Mouse (Mus musculus) heart, adult 9 months (tissue): ENCODE measurements around the gene Tldc1.
A peak's percentile ranks its signal among the peaks of the same experiment; 100 is the strongest.

ENCODE experiments used
- DNase-seq, 2 experiments: peaks; one replicate each; pipeline ENCODE4 v3.0.0; 2022; ENCODE audit warnings: low spot score in 2 of 2

The Tldc1 gene

GRCm38 (mm10) chr8:119776668-119777245, 1.5 kb downstream of the Tldc1 start:
- DNase-seq = peak in 1 of 2 experiments; percentile 13

DNA sequence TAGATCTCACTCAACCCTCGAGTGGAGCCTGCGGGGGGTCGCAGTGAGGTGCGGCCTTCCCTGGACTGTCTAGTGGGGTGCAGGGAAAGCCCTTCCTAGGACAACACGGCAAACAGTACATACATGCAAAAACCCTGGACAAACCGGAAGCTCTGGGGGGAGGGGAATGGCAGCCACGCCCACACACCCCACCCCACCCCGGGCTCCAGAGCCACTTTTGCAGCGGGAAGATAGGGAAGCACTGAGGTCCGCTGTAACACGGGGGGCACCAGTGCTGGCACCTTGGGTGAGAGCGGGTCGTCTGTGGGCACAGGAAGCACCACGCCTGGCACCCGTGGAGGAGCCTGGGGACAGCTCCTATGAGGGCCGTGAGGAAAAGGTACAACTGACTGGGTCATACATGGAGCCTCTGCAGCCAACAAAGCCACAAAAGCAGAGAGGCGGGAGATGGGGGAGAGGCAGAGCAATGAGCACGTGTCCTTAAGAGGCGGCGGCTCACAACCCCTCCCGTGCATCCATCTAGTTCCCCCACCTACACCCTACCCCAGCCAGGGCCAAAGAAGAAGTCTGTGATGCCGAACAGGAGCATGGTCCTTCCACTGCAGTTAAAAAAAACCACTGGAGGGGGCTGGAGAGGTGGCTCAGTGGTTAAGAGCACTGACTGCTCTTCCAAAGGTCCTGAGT, 12.3 kb downstream of the Tldc1 start:
- DNase-seq = no peak

GRCm38 (mm10) chr8:119765311-119765710, 12.9 kb downstream of the Tldc1 start:
- DNase-seq = no peak

DNA sequence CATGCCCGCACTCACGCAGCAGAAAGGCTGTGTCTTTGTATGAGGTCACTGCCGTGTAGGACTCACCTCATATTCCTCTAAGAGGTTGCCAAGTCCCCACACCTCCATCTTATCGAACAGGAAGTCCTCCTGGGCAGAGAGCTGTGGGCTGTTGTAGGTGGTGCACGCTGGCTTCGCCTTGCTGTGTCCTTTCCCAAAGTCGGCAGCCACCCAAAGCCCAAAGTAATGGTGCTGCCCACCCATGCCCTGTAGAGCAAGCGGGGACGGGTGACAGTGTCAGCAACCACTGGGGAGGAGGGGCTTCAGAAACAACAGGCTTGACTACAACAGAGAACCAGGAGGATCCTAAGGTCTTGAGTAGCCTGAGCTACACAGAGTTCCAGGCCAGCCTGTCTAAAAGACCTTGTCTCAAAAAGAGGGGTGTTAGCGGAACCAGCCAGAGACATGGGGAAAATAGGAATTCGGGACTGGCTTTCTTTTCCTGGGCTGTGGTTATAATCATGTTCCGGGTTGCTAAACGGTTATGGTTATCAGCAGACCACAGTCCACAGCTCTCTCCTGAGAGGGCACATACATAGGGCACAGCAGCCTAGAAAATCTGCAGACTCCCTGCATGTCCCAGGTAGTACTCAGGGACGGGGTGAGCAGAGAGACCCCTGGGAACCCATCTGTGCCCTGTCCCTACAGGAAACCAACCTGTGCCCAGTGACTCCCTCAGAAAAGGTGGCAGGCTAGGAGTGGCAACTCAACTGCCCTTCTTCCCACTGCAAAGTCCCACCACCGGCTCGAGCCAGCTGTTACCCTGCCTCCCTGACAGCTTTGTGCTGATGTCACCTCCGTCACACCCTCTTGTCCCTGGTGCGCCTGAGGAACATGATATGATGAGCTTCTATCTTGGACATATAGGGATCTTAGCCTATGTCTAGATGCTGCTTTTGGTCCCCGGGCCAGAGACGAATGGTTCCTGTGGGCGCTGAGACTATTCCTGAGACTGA, 15.7 kb downstream of the Tldc1 start:
- DNase-seq = no peak

DNA sequence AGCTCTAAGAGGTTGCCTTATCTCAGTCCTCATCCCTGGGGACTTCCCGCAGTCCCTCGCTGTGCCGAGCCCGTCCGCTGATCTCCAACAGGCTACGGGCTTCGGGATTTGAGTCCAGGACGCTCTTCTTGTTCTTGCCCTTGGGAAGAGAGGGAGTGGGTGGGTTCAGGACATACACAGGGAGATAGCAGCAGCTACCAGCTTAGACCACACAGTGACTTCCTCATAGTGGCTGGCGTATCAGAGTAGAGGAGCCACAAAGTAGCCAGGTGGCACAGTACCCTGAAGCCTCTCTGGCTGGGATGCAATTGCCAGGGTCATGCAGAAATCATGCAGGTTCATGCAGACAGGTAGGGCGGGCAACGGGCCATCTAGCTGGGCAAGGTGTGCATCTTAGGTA, 16.5 kb downstream of the Tldc1 start:
- no peak for DNase-seq

DNA sequence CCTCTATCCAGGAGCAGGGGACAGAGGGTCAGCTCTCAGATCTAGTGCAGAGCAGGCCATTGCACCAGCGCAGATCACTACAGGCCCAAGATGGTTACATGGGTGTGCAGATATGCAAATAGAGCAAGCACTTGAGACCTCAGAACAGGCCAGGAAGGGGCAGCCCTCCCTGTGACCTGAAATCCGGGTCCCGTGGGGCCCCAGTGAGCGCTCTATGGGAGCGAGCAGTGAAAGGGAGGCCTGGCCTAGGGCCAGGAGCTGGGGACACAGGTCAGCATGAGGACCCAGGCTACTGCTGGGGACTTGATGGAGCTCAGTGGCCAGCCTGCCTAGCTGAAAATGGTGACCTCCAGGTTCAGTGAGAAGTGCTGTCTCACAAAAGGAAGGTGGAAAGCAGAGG, 21.7 kb downstream of the Tldc1 start:
- peak in 1 of 2 experiments; percentile 34 for DNase-seq

- no peak for DNase-seq
Measured at GRCm38 (mm10) chr8:119756147-119756461, 22.1 kb downstream of the Tldc1 start.

DNA sequence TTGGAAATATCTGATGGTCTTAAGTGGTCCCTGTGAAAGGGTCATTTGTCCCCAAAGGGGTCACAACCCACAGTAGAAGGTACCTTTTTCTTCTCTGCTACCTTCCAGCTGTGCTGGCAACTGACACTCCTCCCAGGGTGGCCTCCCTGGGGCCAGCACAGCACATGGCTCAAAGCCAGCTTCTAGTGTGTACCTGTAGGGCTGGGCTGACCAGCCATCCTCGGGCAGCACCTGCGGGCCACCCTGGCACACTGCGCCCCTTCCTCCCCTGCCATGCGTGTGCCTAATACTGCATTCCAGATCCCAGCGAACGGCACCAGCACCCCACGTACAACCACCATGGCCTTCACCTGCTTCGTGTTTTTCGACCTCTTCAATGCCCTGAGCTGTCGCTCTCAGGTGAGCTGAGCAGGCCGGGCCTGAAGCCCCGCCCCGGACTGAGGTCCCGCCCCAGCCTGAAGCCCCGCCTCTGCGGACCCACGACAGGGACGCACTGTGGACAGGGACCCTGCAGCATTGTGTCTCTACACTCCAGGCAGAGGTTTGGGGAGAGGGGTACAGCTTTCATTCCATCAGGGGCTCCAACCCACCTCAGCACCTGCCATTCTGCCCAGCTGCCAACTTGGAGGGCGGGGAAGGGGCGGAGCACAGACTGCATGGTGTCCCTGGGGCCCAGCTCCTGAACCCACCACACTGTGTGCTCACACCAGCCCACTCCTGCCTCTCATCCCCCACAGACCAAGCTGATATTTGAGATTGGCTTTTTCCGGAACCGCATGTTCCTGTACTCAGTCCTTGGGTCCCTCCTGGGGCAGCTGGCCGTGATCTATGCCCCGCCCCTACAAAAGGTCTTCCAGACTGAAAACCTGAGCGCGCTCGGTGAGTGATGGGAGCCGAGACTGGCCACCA, 22.7 kb downstream of the Tldc1 start:
- DNase-seq = no peak

GRCm38 (mm10) chr8:119744604-119745003, 33.6 kb downstream of the Tldc1 start:
- no peak for DNase-seq

DNA sequence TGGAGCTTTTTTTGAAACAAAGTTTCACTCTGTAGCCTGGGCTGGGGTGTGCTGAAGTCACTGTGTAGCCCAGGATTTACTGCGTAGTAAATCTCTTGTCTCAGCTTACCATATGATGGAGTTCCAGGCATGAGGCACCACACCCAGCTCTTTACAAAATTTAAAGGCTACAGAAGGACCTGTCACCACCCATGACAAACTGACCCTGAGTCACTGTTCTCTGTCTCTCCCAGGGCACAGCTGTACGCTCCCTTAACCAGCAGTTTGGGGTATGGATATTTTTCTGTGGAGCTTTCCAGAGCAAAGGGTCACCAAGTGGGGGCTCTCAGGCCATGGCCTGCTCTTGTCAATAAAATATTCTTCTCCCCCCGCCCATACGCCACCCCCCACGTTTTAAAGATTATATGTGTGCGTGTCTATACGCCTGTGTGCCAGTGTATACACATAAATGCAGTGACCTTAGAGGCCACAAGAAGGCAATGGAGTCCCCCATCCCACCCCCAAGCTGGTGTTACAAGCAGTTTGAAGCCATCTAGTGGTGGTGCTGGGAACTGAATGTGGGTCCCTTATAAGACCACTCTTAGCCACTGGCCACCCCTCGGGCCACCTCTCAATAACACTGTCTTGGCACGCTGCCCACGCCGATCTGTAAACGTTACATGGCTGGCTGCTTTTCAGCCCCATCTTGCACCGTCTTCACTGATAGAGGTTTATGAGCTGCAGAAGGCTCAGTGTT, 34.8 kb downstream of the Tldc1 start:
- DNase-seq = peak in 1 of 2 experiments; percentile 17

- peak; percentile 34 to 52 for DNase-seq
Measured at GRCm38 (mm10) chr8:119742409-119742808, 35.8 kb downstream of the Tldc1 start.

DNA sequence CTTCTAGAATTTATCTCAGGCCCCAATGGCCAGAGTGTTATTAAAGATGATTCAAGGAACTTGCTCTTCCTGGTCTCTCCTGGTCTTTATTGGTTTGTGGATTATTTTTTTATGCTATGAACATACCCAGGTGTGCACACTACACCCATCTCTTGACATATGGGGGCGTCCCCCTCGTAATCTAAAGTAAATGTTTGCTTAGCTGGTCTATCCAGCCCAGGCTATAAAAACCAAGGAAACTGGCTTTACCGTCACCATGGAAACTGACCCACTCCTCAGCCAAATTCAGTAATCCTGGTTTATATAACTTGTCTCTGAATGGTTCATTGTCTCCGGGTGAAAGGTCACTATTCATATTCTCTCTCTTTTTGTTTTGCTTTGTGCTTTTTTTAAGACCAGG, 37.6 kb downstream of the Tldc1 start:
- DNase-seq = no peak

- DNase-seq = peak; percentile 5 to 18
Measured at GRCm38 (mm10) chr8:119738129-119738907, 39.9 kb downstream of the Tldc1 start.

DNA sequence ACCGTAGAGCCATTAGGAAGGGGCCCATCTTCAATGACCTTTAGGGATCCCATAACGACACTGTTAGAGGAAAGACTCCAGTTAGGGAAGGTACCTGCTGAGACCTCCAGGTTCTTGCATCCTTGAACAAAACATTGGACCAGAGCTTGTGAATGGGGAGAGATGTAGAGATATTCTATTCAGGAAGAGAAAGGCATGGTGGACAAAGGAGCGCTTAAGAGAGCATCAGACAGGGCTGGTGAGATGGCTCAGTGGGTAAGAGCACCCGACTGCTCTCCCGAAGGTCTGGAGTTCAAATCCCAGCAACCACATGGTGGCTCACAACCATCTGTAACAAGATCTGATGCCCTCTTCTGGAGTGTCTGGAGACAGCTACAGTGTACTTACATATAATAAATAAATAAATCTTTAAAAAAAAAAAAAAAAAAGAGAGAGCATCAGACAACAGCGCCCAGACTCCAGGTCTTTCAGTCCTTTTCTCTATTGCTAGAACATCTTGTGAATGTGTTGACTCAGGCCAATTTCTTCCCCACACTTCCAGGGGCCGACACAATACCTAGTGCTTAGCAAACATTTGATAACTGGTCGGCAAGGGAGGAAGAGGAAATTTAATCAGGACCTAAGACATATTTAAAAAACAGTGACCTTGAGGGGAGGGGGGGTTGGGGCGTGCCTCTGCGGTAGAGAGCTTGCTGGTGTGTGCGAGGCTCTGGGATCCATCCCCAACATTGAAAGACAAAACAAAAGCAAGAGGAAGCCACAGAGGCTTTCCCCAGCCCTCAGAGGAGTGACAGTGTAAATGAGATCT, 40.9 kb downstream of the Tldc1 start:
- no peak for DNase-seq

- DNase-seq = no peak
Measured at GRCm38 (mm10) chr8:119736348-119736917, 41.8 kb downstream of the Tldc1 start.

GRCm38 (mm10) chr8:119732072-119732471, 46.1 kb downstream of the Tldc1 start:
- DNase-seq = no peak

GRCm38 (mm10) chr8:119728351-119728895, 49.8 kb downstream of the Tldc1 start:
- DNase-seq = no peak

GRCm38 (mm10) chr8:119727093-119727492, 51.1 kb downstream of the Tldc1 start:
- DNase-seq = no peak

DNA sequence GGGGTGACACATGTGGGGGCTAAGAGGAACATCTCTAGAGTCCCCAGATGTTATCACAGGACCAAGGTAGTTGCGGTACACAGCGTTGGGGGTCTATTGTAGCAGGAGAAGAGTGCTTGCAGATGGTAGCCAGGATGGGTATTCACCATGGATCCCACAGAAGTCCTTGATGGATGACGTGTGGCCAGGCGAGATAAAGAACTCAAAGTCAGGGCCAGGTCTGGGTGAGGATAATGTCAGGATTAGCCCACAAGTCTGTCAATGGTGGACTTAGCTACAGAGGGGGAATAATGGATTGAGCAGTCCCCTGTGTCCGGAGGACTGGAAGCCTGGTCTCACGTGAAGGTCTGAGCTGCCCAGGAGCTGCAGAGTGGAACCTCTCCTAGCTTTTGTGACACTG, 53.6 kb downstream of the Tldc1 start:
- no peak for DNase-seq
